Mouse (Mus musculus): ENCODE measurements around the gene 6430548M08Rik.

GRCm38 (mm10) chr8:120112535-120112934 lies 1.4 kb upstream of the 6430548M08Rik start:
- TF ChIP-seq CTCF (IDR thresholded peaks at IDR 0.05; ENCODE audit: low read depth) (no peak), EP300 (optimal IDR thresholded peaks at IDR 0.05) (no peak)
